27 mouse cellular contexts compared by ENCODE assay signal in the genomic region with DNA sequence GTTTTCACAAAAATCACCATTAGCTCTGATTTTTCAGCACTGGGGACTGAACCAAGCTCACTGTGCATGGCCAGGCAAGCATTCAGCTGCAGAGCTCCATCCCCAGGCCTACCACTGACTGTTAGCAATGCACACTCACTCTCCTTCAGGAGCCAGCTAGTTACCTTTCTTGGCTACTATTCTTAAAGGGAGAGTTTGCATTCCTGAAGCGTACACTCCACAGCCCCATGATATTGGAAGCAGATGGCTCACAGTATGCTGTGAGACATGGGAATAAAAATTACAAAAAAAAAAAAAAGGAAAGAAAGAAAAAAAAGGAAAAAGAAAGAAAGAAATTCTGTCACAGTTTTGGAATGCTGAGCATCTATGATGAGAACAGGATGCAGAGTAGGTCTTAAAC.
A peak's percentile ranks its signal among the peaks of the same experiment; 100 is the strongest.
DNase-seq lines count a peak whose midpoint lies in the region; ATAC-seq and TF ChIP-seq lines count a peak whose summit lies in the region.
"Had no signal": no experiment of that assay in that cellular context is flagged by ENCODE, and none has a peak within 500 bp of the region (broad histone marks: within the 10 kb centered on the region; RNA-seq: fewer than 3 reads in every experiment).

No protein-coding gene starts in this region.

- H3K36me3 ChIP-seq in embryonic facial prominence, embryonic 10.5 days (replicated peaks), result no peaks in the 10 kb centered on the region
- H3K36me3 ChIP-seq in embryonic facial prominence, embryonic 14.5 days (ENCODE audit: control insufficient read depth, insufficient read depth, low read length), result no peaks in the 10 kb centered on the region
- no peaks in the 10 kb centered on the region for H3K36me3 ChIP-seq in limb, embryonic 13.5 days
- no peaks in the 10 kb centered on the region for H3K36me3 ChIP-seq in lung, postnatal 0 days (ENCODE audit: insufficient read depth, low read length)
- H3K36me3 ChIP-seq in midbrain, embryonic 16.5 days (ENCODE audit: control insufficient read depth, insufficient read depth, low read length), result no peaks in the 10 kb centered on the region
- H3K36me3 ChIP-seq: limb, embryonic 15.5 days; liver, embryonic 13.5 days; midbrain, embryonic 10.5 days; midbrain, embryonic 15.5 days; neural tube, embryonic 12.5 days had no signal

- no peak overlapping the region for H3K9ac ChIP-seq in embryonic facial prominence, embryonic 14.5 days (ENCODE audit: low read depth, low read length)
- H3K9ac ChIP-seq in limb, embryonic 13.5 days, result no peak overlapping the region
- H3K9ac ChIP-seq in lung, postnatal 0 days (replicated peaks; ENCODE audit: low read depth), result no peak overlapping the region
- no peak overlapping the region for H3K9ac ChIP-seq in midbrain, embryonic 16.5 days (ENCODE audit: low read depth, low read length)
- H3K9ac ChIP-seq: limb, embryonic 15.5 days; liver, embryonic 13.5 days; midbrain, embryonic 15.5 days; neural tube, embryonic 12.5 days had no signal

- peak; percentile 60 for ATAC-seq in embryonic facial prominence, embryonic 14.5 days (ENCODE audit: low read depth)
- peak; percentile 60; the same call in 1 of the 2 replicates for ATAC-seq in limb, embryonic 13.5 days (ENCODE audit: low FRiP score, low read depth)
- ATAC-seq in lung, postnatal 0 days, result no peak
- no peak for ATAC-seq in midbrain, embryonic 16.5 days
- ATAC-seq: intestine, embryonic 16.5 days; midbrain, embryonic 15.5 days had no signal

- H3K4me2 ChIP-seq in embryonic facial prominence, embryonic 14.5 days (ENCODE audit: low read depth, low read length), result no peak overlapping the region
- H3K4me2 ChIP-seq in limb, embryonic 13.5 days (replicated peaks), result no peak overlapping the region
- no peak overlapping the region for H3K4me2 ChIP-seq in lung, postnatal 0 days (replicated peaks; ENCODE audit: low read depth, low read length)
- H3K4me2 ChIP-seq in midbrain, embryonic 16.5 days (ENCODE audit: low read length), result no peak overlapping the region
- H3K4me2 ChIP-seq: limb, embryonic 15.5 days; liver, embryonic 13.5 days; midbrain, embryonic 15.5 days; neural tube, embryonic 12.5 days had no signal

- no peaks in the 10 kb centered on the region for H3K27me3 ChIP-seq in embryonic facial prominence, embryonic 10.5 days (replicated peaks; ENCODE audit: low read depth, poor library complexity, severe bottlenecking)
- no peaks in the 10 kb centered on the region for H3K27me3 ChIP-seq in embryonic facial prominence, embryonic 14.5 days (replicated peaks; ENCODE audit: control insufficient read depth, insufficient read depth, low read length)
- H3K27me3 ChIP-seq in limb, embryonic 13.5 days, result no peaks in the 10 kb centered on the region
- H3K27me3 ChIP-seq in lung, postnatal 0 days (replicated peaks; ENCODE audit: insufficient read depth, low read length), result no peaks in the 10 kb centered on the region
- no peaks in the 10 kb centered on the region for H3K27me3 ChIP-seq in midbrain, embryonic 16.5 days (ENCODE audit: control insufficient read depth, insufficient read depth, low read depth, low read length)
- H3K27me3 ChIP-seq: CH12.LX; limb, embryonic 15.5 days; liver, embryonic 13.5 days; midbrain, embryonic 15.5 days; neural tube, embryonic 12.5 days had no signal

- WGBS in embryonic facial prominence, embryonic 10.5 days, result 50% methylated on average over 1 of the region's 1 CpGs
- 46% methylated on average over 1 of the region's 1 CpGs for WGBS in embryonic facial prominence, embryonic 14.5 days
- 33% methylated on average over 1 of the region's 1 CpGs for WGBS in limb, embryonic 13.5 days
- 74% methylated on average over 1 of the region's 1 CpGs for WGBS in lung, postnatal 0 days
- WGBS in midbrain, embryonic 16.5 days, result 71% methylated on average over 1 of the region's 1 CpGs

- H3K27ac ChIP-seq in embryonic facial prominence, embryonic 10.5 days (replicated peaks), result 0 out of 2 replicates have a peak overlapping the region, but pooled peaks have one; percentile 26
- peak overlapping the region; percentile 75 for H3K27ac ChIP-seq in embryonic facial prominence, embryonic 14.5 days (replicated peaks; ENCODE audit: low read depth, low read length)
- peak overlapping the region; percentile 74 for H3K27ac ChIP-seq in limb, embryonic 13.5 days
- no peak overlapping the region for H3K27ac ChIP-seq in lung, postnatal 0 days (ENCODE audit: low read length)
- H3K27ac ChIP-seq in midbrain, embryonic 16.5 days (ENCODE audit: low read length), result no peak overlapping the region
- H3K27ac ChIP-seq: kidney, postnatal 0 days; liver, embryonic 13.5 days; midbrain, embryonic 10.5 days; midbrain, embryonic 15.5 days; neural tube, embryonic 12.5 days had no signal

- peaks cover 8% of the 10 kb centered on the region for H3K4me1 ChIP-seq in embryonic facial prominence, embryonic 10.5 days
- H3K4me1 ChIP-seq in embryonic facial prominence, embryonic 14.5 days (ENCODE audit: control insufficient read depth, insufficient read depth, low read length), result peaks cover 8% of the 10 kb centered on the region
- peaks cover 24% of the 10 kb centered on the region for H3K4me1 ChIP-seq in limb, embryonic 13.5 days
- H3K4me1 ChIP-seq in lung, postnatal 0 days (ENCODE audit: insufficient read depth, low read depth, low read length), result no peaks in the 10 kb centered on the region
- H3K4me1 ChIP-seq in midbrain, embryonic 16.5 days (ENCODE audit: control insufficient read depth, insufficient read depth, low read length), result peaks cover 3% of the 10 kb centered on the region; the same call in 1 of the 2 replicates
- H3K4me1 ChIP-seq: liver, embryonic 13.5 days had no signal

- H3K4me3 ChIP-seq in embryonic facial prominence, embryonic 10.5 days, result no peak overlapping the region
- no peak overlapping the region for H3K4me3 ChIP-seq in embryonic facial prominence, embryonic 14.5 days (ENCODE audit: low read depth, low read length)
- no peak overlapping the region for H3K4me3 ChIP-seq in limb, embryonic 13.5 days
- no peak overlapping the region for H3K4me3 ChIP-seq in lung, postnatal 0 days (ENCODE audit: low read depth, low read length)
- H3K4me3 ChIP-seq in midbrain, embryonic 16.5 days (ENCODE audit: low read depth, low read length), result no peak overlapping the region
- H3K4me3 ChIP-seq: limb, embryonic 15.5 days; liver, embryonic 13.5 days; midbrain, embryonic 10.5 days; midbrain, embryonic 15.5 days; myocyte; neural tube, embryonic 12.5 days had no signal

- DNase-seq in layer of hippocampus, adult 9-11 months, result peak; percentile 7
- no peak for DNase-seq in layer of hippocampus, adult 9-10 months (ENCODE audit: low spot score)
- no peak for DNase-seq in embryonic facial prominence, embryonic 10.5 days (ENCODE audit: low spot score)
- DNase-seq in embryonic facial prominence, embryonic 14.5 days (ENCODE audit: low spot score), result peak; percentile 75
- no peak for DNase-seq in lung, postnatal 0 days (ENCODE audit: low spot score)
- DNase-seq in lung, postnatal 36 days, result no peak
- DNase-seq: adrenal gland, adult 8-10 months; cerebellum, adult 8-10 months; cerebellum, postnatal 25 days; heart, postnatal 14 days; kidney, adult 8-10 months; kidney, postnatal 4 days; liver, embryonic 13.5 days; lung, adult 18-20 months; lung, postnatal 14 days; thymus, adult 2 months; thymus, postnatal 4 days had no signal

- TF ChIP-seq EP300 in lung, postnatal 0 days (IDR thresholded peaks at IDR 0.05), result no peak

- no peak for TF ChIP-seq CTCF in lung, postnatal 0 days (IDR thresholded peaks at IDR 0.05)

- no peaks in the 10 kb centered on the region for H3K9me3 ChIP-seq in embryonic facial prominence, embryonic 10.5 days
- H3K9me3 ChIP-seq in embryonic facial prominence, embryonic 14.5 days (ENCODE audit: control insufficient read depth, low read length), result no peaks in the 10 kb centered on the region
- H3K9me3 ChIP-seq in limb, embryonic 13.5 days, result no peaks in the 10 kb centered on the region
- H3K9me3 ChIP-seq in lung, postnatal 0 days (ENCODE audit: low read length), result no peaks in the 10 kb centered on the region
- no peaks in the 10 kb centered on the region for H3K9me3 ChIP-seq in midbrain, embryonic 16.5 days (replicated peaks; ENCODE audit: control insufficient read depth, low read length, poor library complexity, severe bottlenecking)
- H3K9me3 ChIP-seq: limb, embryonic 15.5 days; liver, embryonic 13.5 days; midbrain, embryonic 10.5 days; midbrain, embryonic 15.5 days; neural tube, embryonic 12.5 days had no signal

Comparison
In these comparisons a context has a peak if more than half of its experiments do, and no peak if none do; other contexts are left out.
1. DNase-seq: peak in layer of hippocampus, adult 9-11 months (single experiment) and embryonic facial prominence, embryonic 14.5 days (single experiment); none in layer of hippocampus, adult 9-10 months (single experiment), embryonic facial prominence, embryonic 10.5 days (single experiment), lung, postnatal 0 days (single experiment) and lung, postnatal 36 days (single experiment).
2. H3K27ac ChIP-seq: peak in embryonic facial prominence, embryonic 10.5 days (single experiment), embryonic facial prominence, embryonic 14.5 days (single experiment) and limb, embryonic 13.5 days (single experiment); none in lung, postnatal 0 days (single experiment) and midbrain, embryonic 16.5 days (single experiment).
3. ATAC-seq: peak in embryonic facial prominence, embryonic 14.5 days (single experiment) and limb, embryonic 13.5 days (single experiment); none in lung, postnatal 0 days (single experiment) and midbrain, embryonic 16.5 days (single experiment).